Mouse (Mus musculus): ENCODE data around the gene Prelid3b.

DNA sequence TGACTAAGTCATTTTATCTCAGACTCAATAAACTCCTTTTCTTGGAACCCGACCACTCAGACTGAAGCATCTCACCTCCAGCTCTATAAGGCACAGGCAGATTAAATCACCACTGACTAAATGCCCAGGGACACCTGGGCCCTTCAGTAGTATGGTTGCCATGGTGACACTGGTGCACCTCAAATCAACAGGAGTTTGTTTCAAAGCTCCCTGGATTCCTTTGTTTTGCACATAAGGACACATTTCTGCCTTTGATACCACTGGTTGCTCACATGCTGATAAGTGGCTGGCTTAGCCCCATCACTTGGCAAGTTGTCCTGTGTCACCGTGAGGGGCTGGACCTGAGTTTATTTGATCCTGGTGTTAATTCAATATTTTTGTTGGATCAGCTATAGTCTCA lies 13.5 kb downstream of the Prelid3b start:
- no peak for TF ChIP-seq CTCF (IDR thresholded peaks at IDR 0.05; ENCODE audit: control insufficient read depth, insufficient read depth, insufficient read length)
- TF ChIP-seq USF1 (IDR thresholded peaks at IDR 0.05; ENCODE audit: low read depth), result no peak
- no peak for TF ChIP-seq MAX (IDR thresholded peaks at IDR 0.05)
- TF ChIP-seq MYOD1 (IDR thresholded peaks at IDR 0.05; ENCODE audit: control insufficient read depth, insufficient read length, low read depth), result no peak
- no peak for TF ChIP-seq MYOG (IDR thresholded peaks at IDR 0.05; ENCODE audit: control insufficient read depth, extremely low read depth, insufficient read length)
- TF ChIP-seq FOSL1 (IDR thresholded peaks at IDR 0.05; ENCODE audit: insufficient read depth, low read length, poor library complexity, severe bottlenecking), result no peak
